Mouse (Mus musculus) lung, postnatal 0 days (tissue): Measurements from ENCODE around the gene Rplp1. TPM values are rescaled to one million over a fixed set of nuclear protein-coding genes. Genes with fewer than 3 reads are reported as not detected.

Source experiments
- ATAC-seq: fragments of 200-750 bp; cut with Nextera tagmentation; 2 replicates; pipeline ENCODE4 v1.8.0; 2017; ENCODE audit warnings: moderate library complexity
- DNase-seq: peaks from one replicate; pipeline ENCODE4 v3.0.0-alpha.2; 2016; ENCODE audit warnings: low spot score
- H3K27ac ChIP-seq: fragments of 300-500 bp; sonication (generic); 2 replicates; pipeline ENCODE4 v1.5.1; 2014; ENCODE audit warnings: antibody characterized with exemption, mild to moderate bottlenecking, low read length, mixed read lengths
- H3K27me3 ChIP-seq: fragments of 300-500 bp; sonication (generic); replicated peaks from 2 replicates; pipeline ENCODE4 v1.6.1; 2014; ENCODE audit warnings: low read length, mixed read lengths; ENCODE audit not compliant: insufficient read depth
- H3K36me3 ChIP-seq: fragments of 300-500 bp; sonication (generic); 2 replicates; pipeline ENCODE4 v1.6.1; 2014; ENCODE audit warnings: low read length, mixed read lengths; ENCODE audit not compliant: insufficient read depth
- H3K4me1 ChIP-seq: fragments of 300-500 bp; sonication (generic); 2 replicates; pipeline ENCODE4 v1.6.1; 2014; ENCODE audit warnings: antibody characterized with exemption, low read depth, low read length, mixed read lengths; ENCODE audit not compliant: insufficient read depth
- H3K4me2 ChIP-seq: fragments of 300-500 bp; sonication (generic); replicated peaks from 2 replicates; pipeline ENCODE4 v1.6.1; 2014; ENCODE audit warnings: low read depth, mild to moderate bottlenecking, low read length, moderate library complexity, mixed read lengths
- H3K4me3 ChIP-seq: fragments of 300-500 bp; sonication (generic); 2 replicates; pipeline ENCODE4 v1.5.1; 2014; ENCODE audit warnings: low read depth, low read length
- H3K9ac ChIP-seq: fragments of 300-500 bp; sonication (generic); replicated peaks from 2 replicates; pipeline ENCODE4 v1.6.1; 2014; ENCODE audit warnings: low read depth, mild to moderate bottlenecking
- H3K9me3 ChIP-seq: fragments of 300-500 bp; sonication (generic); 2 replicates; pipeline ENCODE4 v1.6.1; 2016; ENCODE audit warnings: low read length, mixed read lengths
- CTCF ChIP-seq: IDR thresholded peaks from 2 replicates; pipeline ENCODE4 v1.5.1; 2016; ENCODE audit warnings: antibody characterized with exemption, mild to moderate bottlenecking
- EP300 ChIP-seq: IDR thresholded peaks from 2 replicates; pipeline ENCODE4 v1.6.1; 2016; ENCODE audit warnings: antibody characterized with exemption, mild to moderate bottlenecking, control low read depth
- WGBS: fragments of 180-500 bp; shearing (Covaris S2); extraction: QIAGEN DNeasy Blood & Tissue Kit; methylation state at CpG from one replicate; pipeline ENCODE4 v1.1.7; 2014; 5-methylcytosine and 5-hydroxymethylcytosine counted together
- polyA plus RNA-seq: library from polyadenylated mRNA; unstranded; fragments of >200 nt; fragmentation: Nextera tagmentation; extraction: Ambion mirVana; gene quantifications from 2 replicates; pipeline ENCODE4 v1.2.1, GENCODE M21; 2015

The Rplp1 gene
- polyA plus RNA-seq, 1 experiment from 2014 or later: 1,182 TPM

DNA sequence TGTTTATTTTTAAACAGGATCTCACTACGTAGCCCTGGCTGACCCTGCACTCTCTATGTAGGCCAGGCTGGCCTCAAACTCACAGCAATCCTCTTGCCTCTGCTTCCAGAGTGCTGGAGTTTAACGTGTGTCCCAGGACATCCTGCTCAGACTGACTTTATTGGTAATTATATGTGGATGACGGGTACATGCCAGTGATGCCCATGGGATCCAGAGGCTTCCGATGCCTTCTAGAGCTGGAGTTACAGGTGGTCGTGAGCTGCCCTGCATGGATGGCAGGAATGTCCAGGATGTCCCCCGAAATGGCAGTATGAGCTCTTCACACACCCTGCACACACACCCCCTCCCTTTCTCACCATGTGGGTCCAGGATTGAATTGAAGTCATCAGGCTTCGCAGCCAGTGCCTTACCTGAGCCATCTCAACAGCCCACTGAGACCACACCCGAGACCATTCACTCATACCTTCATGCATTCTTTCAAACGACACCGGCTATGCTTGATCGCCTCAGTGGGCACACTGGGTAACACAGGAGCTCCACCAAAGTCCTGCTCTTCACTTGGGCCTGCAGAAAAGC lies 5.4 kb downstream of the Rplp1 start:
- DNase-seq (no peak), ATAC-seq (no peak)
- H3K4me3 ChIP-seq: no peak overlapping the region
- WGBS: 87% methylated on average over 11 of the region's 11 CpGs
- no peak overlapping the region for H3K9ac ChIP-seq
- peaks cover 10% of the 10 kb centered on the region; the same call in 1 of the 2 replicates for H3K36me3 ChIP-seq
- H3K9me3 ChIP-seq: no peaks in the 10 kb centered on the region
- TF ChIP-seq EP300 (no peak), CTCF (no peak)
- H3K4me1 ChIP-seq: no peaks in the 10 kb centered on the region
- no peaks in the 10 kb centered on the region for H3K27me3 ChIP-seq
- H3K27ac ChIP-seq: no peak overlapping the region
- H3K4me2 ChIP-seq: no peak overlapping the region

DNA sequence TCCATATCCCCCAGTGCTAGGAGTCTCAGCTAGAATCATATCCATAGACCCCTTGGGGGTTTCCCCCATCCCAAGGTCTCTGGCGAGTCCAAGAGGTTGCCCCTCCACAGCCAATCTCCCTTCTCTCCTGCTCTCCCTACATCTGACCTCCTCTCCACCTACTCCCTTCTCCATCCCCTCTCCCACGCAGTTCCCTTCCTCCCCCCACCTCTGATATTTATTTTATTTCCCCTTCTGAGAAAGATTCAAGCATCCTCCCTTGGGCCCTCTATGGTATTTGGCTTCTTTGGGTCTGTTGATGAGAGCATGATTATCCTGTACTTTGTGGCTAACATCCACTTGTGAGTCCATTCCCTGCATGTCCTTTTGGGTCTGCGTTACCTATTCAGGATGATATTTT lies 6.0 kb downstream of the Rplp1 start:
- DNase-seq: no peak
- WGBS: 68% methylated on average over 3 of the region's 3 CpGs
- ATAC-seq: no peak

DNA sequence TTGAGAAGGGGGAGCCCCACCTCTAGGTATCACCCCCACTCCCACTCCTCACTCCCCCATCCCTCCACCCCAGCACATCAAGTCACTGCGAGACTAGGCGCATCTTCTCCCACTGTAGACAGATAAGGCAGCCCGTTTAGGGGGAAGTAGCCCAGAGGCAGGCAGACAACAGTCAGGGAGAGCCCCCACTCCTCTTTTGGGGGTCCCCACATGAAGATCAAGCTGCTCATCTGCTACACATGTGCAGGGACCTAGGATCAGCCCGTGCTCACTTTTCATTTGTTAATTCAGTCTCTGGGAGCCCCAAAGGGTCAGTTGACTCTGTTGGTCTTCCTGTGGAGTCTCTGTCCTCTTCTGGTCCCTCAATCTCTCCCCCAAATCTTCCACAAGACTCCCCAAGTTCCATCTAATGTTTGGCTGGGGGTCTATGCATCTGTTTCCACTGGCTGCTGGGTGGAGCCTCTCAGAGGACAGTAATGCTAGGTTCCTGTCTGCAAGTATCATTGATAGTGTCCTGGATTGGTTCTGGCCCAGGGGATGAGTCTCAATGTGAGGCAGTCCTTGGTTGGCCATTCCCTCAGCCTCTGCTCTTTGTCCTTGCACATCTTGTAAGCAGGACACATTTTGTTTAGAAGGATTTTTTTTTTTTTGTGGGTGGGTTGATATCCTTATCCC lies 6.6 kb downstream of the Rplp1 start:
- no peak for TF ChIP-seq EP300
- no peak for TF ChIP-seq CTCF
- Histone ChIP-seq H3K4me2 (no peak overlapping the region), H3K9ac (no peak overlapping the region), H3K27ac (no peak overlapping the region), H3K9me3 (no peaks in the 10 kb centered on the region), H3K4me1 (no peaks in the 10 kb centered on the region), H3K27me3 (no peaks in the 10 kb centered on the region), H3K4me3 (no peak overlapping the region), H3K36me3 (peaks cover 8% of the 10 kb centered on the region; the same call in 1 of the 2 replicates)
- DNase-seq (no peak), ATAC-seq (no peak)
- 72% methylated on average over 4 of the region's 4 CpGs for WGBS

More for the DNA sequence above, 6.0 kb downstream of the Rplp1 start:
- no peak overlapping the region for H3K9ac ChIP-seq
- H3K9me3 ChIP-seq: no peaks in the 10 kb centered on the region
- H3K36me3 ChIP-seq: peaks cover 10% of the 10 kb centered on the region; the same call in 1 of the 2 replicates
- no peak overlapping the region for H3K4me2 ChIP-seq
- no peak for TF ChIP-seq EP300
- no peak overlapping the region for H3K27ac ChIP-seq
- H3K4me3 ChIP-seq: no peak overlapping the region
- no peaks in the 10 kb centered on the region for H3K4me1 ChIP-seq
- no peaks in the 10 kb centered on the region for H3K27me3 ChIP-seq

DNA sequence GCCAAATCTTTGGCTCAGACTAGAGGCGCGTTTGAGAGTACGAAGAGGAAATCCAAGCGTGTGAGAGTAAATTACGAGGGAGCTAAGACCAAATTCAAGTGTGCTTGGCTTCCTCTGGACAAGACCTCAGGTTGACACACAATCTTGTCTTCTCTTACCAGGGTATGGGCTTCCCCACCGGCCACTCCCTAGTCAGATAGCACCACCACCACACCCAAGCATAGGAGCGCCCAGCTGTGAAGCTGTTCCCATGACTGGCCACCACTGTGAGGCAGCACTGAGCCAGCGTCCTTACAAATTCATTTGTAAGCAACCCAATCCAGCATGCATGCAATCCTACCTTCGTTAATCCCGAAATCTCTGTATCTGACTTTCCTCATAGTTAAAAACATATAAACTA lies 7.4 kb downstream of the Rplp1 start:
- H3K4me3 ChIP-seq: no peak overlapping the region
- WGBS: 61% methylated on average over 10 of the region's 10 CpGs
- ATAC-seq: peak; percentile 37; the same call in 1 of the 2 replicates

DNA sequence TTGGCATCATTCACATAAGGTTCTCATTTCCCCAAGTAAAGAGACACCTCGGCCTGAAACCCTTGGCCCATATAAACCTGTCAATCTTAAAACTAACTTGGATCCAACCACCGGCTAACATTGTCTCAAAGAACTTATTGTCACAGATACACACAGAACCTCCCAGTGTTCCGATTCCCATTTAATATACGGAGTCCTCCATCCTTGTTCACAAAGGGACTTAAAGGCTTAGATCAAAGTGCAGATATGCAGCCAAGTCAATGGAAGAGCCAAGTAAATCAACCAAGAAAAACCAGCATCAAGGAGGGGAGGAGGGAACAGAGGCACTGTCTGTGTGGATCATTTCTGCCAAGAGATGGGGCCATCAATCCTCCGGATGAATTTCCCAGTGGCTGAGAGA lies 8.8 kb downstream of the Rplp1 start:
- Histone ChIP-seq H3K9me3 (no peaks in the 10 kb centered on the region), H3K36me3 (no peaks in the 10 kb centered on the region), H3K4me3 (no peak overlapping the region), H3K9ac (no peak overlapping the region), H3K4me2 (no peak overlapping the region), H3K4me1 (no peaks in the 10 kb centered on the region), H3K27ac (no peak overlapping the region), H3K27me3 (no peaks in the 10 kb centered on the region)
- TF ChIP-seq EP300 (no peak), CTCF (no peak)
- DNase-seq (no peak), ATAC-seq (no peak)
- WGBS: 69% methylated on average over 5 of the region's 5 CpGs

More for the DNA sequence above, 7.4 kb downstream of the Rplp1 start:
- TF ChIP-seq CTCF (peak; percentile 76), EP300 (no peak)
- Histone ChIP-seq H3K4me1 (no peaks in the 10 kb centered on the region), H3K9me3 (no peaks in the 10 kb centered on the region), H3K27me3 (no peaks in the 10 kb centered on the region), H3K27ac (no peak overlapping the region), H3K9ac (no peak overlapping the region), H3K4me2 (no peak overlapping the region), H3K36me3 (no peaks in the 10 kb centered on the region)
- peak; percentile 63 for DNase-seq

DNA sequence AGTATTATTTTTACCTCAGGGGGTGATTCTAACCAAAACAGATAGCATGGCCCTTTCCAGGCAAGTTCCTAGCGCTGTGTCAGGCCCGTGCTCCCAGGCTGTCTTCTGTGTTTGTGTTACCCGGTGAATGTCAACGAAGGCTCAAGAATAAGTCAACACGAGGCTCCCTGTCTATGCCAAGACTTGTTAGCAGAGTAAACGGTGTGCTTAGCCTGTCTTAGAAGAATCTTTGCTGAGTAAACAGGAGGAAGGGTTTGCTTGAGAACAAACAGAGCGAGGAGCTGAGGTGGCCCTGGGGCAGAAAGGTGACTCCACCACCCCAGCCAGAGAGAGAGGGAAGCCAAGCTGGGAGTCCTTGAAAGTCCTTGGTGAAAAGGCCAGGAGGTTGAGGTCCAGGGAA lies 10.1 kb downstream of the Rplp1 start:
- peaks cover 5% of the 10 kb centered on the region; the same call in 1 of the 2 replicates for H3K27me3 ChIP-seq
- H3K27ac ChIP-seq: no peak overlapping the region
- TF ChIP-seq EP300 (no peak), CTCF (no peak)
- H3K9me3 ChIP-seq: no peaks in the 10 kb centered on the region
- no peak overlapping the region for H3K4me3 ChIP-seq
- no peaks in the 10 kb centered on the region for H3K36me3 ChIP-seq
- no peaks in the 10 kb centered on the region for H3K4me1 ChIP-seq
- peak; percentile 52 for ATAC-seq
- no peak overlapping the region for H3K9ac ChIP-seq
- 14% methylated on average over 7 of the region's 7 CpGs for WGBS
- no peak overlapping the region for H3K4me2 ChIP-seq
- DNase-seq: peak; percentile 55
